Mouse (Mus musculus) frontal cortex, postnatal 36 days (tissue): Measurements from ENCODE around the gene Llgl2.
A peak's percentile ranks its signal among the peaks of the same experiment; 100 is the strongest.

Experiments used
- DNase-seq, 2 experiments: peaks; one replicate each; pipeline ENCODE4 v3.0.0; 2022; ENCODE audit warnings: low spot score in 2 of 2

Gene Llgl2

DNA sequence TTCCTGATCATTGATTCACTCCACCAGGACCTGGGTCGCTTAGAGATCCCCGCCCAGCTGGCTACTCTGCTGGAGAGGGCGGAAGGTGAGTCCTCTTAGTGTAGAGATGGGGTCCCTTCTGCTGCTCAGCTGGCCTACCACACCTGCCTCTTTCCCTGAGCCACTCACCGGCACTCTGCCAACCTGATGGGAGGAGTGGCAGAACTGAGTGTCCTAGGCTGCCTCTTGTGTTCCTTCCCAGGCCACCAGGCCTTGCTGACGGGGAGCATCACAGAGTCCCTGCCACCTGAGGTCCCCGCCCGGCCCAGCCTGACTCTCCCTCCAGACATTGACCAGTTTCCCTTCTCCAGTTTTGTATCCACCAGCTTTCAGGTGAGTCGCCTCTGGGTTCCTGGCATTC, 54.2 kb downstream of the Llgl2 start:
- DNase-seq, result no peak

DNA sequence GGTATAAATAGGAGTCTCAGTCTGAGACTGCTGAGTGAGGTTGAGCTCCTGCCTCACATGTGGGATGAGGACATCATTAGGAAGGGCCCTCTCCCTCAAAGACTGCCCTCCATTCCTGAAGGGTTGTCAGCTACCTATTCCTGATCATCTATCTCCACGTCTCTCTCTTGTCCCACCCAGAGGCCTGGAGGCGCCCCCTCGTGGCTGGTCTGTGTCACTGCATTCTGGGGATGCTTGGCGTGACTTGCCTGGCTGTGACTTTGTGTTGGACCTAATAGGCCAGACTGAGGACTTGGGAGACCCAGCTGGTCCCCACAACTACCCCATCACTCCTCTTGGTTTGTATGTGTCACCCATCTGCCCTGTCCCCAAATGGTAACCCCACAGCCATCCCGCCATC, 57.2 kb downstream of the Llgl2 start:
- DNase-seq, result no peak

DNA sequence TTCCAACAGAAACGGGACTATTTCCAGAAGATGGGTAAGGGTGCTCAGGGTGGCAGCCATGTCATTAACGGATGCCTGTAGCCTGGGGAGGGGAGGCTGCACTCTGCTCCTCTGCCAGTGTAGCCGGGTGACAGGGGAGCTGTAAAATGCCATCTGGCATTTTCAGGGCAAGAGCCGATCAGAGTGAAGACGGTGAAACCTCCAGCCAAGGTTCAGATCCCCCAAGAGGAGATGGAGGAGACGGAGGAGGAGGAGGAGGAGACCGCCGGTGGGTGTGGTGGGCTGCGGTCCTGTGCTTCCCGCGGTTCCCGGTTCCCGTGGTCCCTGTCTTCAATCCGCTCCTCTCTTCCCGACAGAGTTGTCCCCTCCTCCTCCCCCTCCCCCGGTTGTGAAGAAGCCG, 59.4 kb downstream of the Llgl2 start:
- DNase-seq, result no peak

DNA sequence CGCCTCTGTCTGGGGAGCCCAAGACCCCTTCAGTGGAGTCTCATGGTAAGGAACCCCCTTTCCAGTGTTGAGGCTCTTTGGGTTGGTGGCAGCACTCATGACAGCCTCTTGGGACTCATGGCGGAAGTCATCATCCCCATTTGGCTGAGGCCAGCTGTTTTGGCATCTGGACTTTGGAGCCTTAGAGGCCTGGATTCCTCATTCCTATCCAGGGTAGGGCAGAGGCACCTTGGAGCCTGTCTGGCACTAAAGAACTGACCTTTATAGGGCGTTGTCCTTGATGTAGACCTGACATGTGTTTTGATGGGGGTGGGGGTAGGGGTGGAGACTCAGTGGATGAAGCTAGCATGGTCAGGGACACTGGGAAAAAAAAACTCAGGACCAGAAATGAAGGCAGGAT, 60.5 kb downstream of the Llgl2 start:
- no peak for DNase-seq

DNA sequence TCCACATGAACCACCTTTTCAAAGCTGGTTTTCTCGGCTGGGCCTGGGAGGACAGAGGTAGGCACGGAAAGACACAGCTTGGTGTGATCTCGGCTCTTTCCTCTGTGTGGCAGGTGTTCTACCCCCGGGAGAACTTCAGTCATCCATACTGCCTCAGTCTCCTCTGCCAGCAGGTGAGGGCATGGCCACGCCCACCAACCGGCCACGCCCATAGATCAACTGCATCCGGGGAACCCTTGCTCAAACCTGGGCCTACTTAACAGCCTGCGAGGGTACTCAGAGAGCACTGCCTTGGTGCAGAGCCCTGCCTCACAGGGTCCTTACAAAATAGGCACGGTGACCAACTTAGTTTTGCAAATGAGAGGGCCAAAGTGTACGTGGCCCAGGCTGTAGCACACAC, 61.4 kb downstream of the Llgl2 start:
- no peak for DNase-seq

DNA sequence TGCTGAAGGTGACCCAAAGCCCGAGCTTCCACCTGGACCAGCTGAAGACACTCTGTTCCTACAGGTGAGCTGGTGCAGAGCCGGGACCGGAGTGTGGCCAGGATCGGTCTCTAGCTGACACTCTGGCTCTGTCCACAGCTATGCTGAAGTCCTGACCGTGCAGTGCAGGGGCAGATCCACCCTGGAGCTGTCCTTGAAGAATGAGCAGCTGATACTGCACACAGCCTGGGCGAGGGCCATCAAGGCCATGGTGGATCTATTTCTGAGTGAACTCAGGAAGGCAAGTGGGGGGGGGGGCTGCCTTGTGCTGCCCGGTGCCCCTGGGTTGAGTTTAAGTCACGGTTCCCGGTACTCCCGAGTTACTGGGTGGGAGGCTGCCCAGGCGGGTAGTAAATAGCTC, 62.6 kb downstream of the Llgl2 start:
- no peak for DNase-seq

DNA sequence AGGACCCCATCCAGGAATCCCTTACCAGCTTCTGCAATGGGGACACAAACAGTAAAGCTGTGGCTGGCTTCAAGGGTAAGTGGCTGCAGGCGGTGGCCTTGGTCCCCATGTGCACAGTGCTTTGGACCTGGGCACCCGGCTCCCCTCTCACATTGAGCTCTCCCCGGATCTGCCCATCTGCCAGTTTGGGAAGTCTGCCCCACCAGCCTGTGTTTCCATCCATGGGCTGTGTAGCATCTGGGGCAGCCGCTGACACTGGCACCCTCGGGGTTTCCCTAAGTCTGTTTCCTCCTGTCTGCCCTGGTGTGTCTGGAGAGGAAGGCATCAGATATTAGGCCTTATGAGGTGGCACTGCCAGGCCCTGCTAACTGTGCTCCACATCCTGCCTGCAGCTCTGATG, 64.2 kb downstream of the Llgl2 start:
- no peak for DNase-seq

DNA sequence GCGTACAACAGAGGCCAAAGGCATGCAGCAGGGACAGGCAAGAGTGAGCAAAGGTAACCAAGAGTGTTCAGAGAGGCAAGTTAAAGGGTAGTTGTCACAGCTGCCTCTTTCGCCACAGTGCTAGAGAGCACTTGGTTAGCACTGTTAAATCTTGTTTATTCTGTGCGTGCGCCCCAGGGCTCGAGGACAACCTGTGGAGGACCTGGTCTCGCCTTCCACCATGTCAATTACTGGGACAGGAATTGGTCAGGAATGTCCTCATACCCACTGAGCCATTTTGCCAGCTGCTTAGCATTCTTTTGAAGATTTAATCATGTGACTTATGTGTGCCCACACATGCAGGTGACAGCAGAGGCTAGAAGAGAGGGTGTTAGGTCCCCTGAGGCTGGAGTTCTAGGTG, 65.3 kb downstream of the Llgl2 start:
- DNase-seq, result no peak

DNA sequence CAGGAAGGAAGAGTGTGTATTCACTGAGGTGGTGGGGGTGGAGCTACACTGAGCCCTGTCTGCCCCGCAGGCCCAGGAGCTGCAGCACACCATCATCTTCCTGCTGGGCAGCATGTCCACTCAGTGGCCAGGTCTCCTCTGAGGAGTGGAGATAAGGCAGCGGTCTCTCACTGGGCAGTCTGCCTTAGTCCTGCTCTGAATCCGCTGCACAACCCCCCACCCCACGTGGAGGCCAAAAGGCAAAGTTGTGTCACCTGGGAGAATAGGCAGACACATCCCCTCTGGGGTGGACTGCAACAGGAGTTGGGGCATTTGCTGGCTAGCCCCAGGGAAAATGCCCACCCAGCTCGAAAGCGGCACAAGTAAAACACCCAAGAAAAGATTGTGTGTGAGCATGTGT, 68.4 kb downstream of the Llgl2 start:
- no peak for DNase-seq

DNA sequence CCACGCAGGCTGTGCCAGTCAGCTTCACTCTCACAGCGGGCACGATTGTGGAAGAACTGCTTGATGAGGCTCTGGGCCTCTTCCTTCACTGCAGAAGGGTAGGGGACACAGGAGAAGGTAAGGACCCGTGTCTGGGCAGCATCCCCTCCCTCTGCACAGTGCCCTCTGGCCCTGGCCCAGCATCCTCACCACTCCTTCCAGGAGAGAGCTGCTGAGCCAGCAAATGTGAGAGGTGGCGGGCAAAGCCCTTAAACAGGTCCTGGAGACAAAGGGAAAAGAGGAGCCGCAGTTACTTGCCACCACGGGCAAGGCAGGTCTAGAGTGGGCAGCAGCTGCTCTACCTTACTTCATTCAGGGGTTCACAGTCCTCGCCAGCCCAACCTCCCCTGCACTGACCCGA, 69.2 kb downstream of the Llgl2 start:
- no peak for DNase-seq

DNA sequence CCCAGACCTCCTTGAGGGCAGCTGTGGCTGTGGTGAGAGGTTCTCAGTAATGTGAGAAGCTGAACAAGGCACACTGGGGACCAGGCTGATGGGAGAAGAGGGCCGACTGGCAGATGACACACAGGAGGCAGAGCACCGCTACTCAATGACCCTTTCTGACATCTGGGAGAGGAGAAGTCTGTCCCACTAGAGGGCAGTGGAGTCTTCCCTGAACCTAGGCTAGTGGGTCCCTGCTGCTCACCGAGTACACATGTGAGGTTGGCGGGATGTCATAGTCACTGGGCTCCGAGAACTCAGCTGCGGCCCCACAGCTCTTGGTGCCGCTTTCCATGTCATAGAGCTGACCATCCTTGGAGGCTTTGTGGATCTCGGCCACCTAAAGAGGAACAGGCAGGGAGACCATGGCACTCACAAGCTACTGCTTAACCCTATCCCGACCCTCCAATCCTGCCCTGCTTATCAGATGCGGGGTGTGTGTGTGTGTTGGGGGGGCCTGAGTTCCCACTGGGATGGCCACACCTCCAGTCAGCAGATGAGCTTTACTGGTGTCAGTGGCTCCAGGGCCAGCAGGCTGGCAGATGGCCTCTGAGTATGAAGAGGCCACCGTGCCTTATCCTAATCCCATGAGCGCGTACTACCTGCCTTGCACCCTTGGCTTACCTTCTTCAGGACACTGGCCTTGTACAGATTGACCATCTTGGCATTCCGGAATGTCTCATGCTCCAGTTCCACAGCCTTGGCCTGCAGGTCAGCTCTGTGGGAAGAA, 71.1 kb downstream of the Llgl2 start:
- DNase-seq, result peak in 1 of 2 experiments; percentile 7

DNA sequence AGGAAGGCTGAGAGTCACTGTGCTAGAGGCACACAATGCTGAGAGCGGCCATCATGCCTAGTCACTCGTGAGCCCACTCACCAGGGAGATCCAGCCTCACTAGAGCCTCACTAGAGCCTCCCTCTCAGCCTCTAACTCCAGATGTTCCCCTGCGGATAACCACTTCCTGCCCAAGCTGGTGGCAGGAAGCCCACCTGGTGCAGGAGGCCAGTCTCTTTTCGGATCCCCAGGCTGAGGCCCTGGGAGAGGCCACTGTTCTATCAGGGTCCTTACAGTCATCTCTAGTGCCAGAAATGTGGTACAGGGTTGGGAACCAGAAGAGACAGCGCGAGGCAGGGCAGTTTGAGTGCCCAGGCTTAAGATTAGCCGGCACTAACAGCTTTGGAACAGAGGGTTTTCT, 74.6 kb downstream of the Llgl2 start:
- DNase-seq, result no peak

DNA sequence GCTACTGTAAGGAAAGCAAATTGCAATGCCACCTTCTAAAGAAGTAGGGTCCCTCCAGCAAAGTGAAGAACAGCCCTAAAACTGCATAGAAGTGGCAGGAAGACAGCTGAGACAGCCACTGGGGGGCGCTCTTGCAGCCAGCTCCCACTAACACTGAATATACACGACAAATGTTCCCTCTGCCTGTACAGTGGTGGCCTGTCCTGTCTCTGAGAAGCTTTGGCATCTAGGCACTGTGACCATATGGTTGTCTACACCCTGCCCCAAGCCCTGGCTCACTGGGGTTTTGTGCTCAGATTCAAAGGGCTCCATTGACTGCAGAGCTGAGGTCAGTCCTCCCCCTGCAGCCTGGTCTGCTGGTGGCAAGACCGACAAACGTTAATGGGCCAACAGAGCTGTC, 75.0 kb downstream of the Llgl2 start:
- DNase-seq, result peak; percentile 30 to 49

DNA sequence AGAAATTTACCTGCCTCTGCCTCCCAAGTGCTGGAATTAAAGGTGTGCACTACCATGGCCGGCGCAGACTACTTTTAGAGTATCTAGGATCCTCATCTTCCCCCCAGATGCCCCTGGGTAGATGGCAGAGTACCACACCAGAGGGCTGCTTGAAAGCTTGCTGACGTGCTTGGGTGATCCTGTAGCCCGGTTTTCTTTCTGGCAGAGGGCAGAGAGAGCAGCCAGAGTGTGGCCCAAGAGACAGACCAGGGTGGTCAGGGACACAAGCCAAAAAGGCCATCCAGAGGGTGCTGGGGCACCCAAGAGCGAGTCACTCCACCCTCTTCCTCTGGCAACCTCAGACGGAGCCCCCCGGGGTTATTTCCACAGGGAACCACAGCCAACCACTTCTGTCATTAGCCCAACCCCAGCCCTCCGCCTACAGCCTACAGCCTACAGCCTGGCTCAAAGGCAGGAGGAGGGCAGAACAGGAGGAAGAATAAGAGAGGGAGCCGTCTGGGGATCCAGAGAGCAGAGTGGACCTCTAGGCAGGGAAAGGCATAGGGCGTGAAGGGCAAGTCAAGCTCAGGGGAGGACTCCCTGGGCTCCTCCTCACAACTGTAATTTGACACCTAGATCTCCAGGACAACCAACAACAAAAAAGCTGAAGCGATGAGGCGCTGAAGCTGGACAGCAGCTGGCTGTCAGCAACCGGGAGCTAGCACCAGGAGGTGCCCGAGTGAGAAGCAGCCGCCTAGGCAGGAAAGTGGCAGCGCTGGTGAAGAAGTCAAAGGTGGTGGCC, 75.8 kb downstream of the Llgl2 start, which contains the start of gene Smim5:
Smim5 (plus strand) TSS at position 481 of the 781 bp plus-strand sequence.
- DNase-seq, result no peak

DNA sequence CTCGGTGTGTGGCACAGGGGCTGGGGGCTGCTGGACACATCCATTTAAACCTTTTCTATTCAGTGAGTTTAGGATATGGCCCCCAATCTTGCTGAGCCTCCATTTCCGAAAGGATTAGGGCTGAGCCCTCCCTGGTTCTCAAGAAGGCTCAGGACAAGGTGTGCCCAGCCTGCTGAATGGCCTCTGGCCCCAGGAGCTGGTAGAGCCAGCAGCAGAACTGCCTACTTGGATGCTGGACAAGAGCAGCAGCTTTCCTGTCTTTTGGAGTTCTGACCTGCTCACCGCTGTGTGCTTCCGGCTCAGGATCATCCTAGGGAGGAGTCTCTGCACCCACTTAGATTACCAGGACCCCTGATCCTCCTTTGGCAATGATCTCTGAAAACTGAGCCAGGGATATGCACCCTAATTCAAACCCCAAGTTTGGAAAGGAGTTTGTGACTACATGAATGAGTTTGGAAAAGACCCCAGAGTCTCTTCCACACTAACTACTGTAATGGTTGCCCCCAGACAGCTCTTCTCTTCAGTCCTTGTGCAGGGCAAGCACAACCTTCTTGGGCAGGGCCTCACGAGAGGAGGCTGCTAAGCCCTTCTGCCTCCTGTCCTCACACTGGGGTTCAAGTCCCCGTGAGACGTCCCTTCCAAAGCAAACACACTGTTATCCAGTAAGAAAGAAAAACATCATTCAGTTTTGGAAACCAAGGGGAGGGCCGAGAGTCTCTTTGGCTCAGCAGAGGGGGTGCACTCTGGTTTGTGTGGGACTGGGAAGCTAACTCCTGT, 76.9 kb downstream of the Llgl2 start:
- no peak for DNase-seq

DNA sequence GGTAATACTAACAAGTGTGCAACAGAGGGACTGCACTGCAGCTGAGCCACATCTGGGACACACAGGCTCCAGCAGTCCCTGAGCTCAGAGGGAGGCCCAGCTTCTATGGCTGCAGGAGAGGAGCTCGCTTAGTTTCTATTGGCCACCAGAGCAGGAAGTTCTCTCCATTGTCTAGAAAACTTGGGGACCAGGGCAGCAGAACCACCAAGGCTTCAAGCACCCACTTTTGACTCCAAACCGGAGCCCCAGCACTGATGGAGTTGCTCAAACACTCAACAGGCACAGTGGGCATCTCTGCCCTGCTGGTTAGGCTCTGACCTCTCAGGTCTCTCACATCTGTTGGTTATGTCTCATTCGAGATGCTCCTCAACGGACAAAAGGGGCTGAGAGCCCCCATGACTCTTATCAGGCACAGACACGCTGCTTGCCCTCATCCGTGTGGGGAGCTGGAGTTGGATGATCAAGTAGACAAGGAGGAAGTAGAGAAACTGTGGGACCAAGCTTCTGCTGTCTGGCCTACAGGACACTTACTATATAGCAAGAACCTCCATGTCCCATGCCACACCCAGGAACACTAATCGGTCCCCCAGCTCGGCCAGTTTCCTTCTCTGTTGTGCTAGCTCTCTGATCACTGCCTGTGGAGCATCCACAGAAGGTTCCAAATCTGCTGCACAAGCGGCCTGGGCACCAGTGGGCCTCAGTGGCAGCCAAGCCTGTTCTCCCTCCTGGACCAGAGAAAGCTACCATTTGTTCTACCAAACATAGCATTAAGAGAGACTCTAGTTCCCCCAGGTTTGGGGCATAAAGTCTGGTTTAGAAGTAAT, 77.7 kb downstream of the Llgl2 start:
- DNase-seq, result no peak

DNA sequence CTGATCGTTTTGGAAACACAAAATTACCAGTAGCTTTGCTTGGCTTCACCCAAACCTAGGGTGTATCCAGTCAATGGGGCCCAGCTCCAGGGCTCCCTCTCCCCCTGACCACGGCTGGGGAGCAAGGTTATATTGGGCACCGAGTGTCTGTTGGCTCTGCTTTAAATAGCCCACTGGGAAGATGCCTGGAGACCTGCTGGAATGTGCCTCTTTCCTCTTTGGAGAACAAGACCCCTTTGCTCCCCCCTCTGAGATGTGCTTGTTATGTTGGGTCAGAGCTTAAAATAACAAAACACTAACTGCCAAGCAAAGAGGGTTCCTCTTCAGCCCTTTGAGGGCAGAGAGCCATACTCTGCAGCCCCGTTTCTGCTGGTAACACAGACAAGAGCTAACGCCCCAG, 78.3 kb downstream of the Llgl2 start:
- no peak for DNase-seq

DNA sequence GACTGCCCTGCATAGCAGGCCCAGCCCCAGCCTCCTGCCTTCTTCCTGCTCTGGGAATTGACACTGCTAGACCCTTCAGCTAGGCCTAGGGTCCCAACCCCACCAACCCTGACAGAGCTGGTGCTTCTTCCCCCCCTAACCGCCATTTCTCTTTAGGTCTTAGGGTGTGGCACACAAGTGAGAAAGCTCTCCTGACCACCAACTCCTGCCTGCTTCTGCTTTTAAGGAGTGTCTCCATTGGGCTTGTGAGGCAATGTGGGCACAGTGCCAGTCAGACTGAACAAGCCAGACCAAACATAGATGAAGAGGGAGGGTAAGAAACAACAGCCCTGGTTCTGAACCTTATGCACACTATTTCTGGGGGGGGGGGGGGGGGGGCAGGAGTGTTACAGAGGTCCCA, 79.0 kb downstream of the Llgl2 start:
- DNase-seq, result no peak

DNA sequence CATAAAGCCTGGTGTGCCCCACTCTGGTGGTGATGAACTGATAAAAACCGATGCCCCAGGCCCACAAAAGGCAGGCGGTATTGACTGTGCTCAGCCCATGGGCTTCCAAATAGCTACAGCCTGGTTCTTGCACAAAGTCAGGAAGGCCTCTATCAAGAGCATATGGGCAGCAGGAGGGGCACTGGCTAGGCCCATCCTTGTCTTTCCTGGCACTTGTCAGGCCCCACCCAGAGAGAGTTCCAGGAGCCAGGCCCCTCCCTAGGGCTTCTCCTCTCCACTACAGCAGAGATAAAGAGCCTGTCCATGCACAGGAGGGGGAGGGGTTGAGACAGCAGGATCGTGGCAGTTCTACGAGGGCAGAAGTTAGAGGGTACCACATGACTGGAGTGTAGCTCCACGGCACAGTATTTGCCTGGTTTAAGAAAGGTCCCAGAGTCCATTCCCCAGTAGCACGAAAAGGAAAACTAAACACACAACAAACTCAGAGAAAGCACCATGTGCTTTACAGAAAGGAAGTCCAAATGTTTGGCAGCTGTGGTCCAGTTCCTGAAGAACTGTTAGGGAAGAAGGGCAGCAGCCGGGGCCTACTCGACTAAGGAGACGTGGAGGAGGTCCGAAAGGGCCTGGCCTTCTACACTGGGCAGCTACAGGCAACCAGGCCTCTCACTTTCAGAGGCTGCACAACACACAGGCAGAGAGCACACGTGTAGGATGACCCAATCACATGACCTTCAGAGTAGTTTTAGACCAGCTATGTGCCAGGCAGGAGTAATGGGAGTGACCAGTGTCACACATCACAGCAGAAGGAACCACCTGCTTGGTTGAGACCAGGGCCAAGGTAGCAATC, 79.8 kb downstream of the Llgl2 start:
- no peak for DNase-seq

DNA sequence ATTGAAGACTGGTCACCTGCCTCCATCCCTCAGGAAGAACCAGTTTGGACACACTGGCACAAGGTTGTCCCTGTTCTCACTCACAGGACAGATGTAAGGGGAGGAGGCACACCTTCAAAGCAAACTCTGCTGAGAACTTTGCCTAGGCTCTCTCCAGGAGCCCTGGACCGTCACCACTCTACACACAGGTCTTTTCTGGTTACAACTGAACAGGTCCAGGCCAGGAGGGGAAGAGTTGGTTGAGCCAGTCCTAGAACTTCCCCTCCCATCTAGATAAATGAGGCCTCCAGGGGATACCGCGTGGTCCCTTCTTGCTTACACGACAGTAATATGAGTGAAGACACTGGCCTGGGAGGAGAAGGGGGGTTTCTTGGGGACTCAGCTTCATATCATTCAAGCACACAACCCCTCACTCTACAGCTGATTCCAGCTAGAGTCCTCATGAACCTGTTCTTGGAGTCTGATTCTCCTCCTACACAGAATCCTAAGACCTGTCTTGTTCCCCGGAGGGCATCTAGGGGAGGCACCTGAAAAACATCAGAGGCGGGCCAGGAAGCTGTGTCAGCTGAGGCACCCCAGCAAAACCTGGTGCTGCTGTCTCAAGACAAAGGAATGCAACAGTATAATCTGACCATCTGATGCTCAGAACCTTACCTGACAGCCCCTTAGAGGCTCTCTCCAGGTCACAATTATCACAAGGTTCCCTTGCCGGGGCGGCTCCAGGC, 80.5 kb downstream of the Llgl2 start:
- no peak for DNase-seq
